Mouse (Mus musculus): ENCODE data around the gene Lrp11. TPM values are rescaled to one million over a fixed set of nuclear protein-coding genes. Genes with fewer than 3 reads are reported as not detected.

The Lrp11 gene
- polyA plus RNA-seq, 1 experiment from 2014 or later, result 6.9 TPM

Other genes with a start within 250 kb of the Lrp11 start
- gene Ulbp1, start 116.2 kb upstream of the Lrp11 start, polyA plus RNA-seq (2016; fragmentation: Nextera tagmentation; extraction: Ambion mirVana), result 0.59 and 1.0 TPM in 2 replicates
- 93.1 and 93.6 TPM in 2 replicates for gene Nup43, start 77.7 kb downstream of the Lrp11 start, polyA plus RNA-seq (2016; fragmentation: Nextera tagmentation; extraction: Ambion mirVana)
- gene Pcmt1, start 91.3 kb downstream of the Lrp11 start, polyA plus RNA-seq (2016; fragmentation: Nextera tagmentation; extraction: Ambion mirVana), result 125 and 134 TPM in 2 replicates
- 7.7 and 8.0 TPM in 2 replicates for gene Lats1, start 91.4 kb downstream of the Lrp11 start, polyA plus RNA-seq (2016; fragmentation: Nextera tagmentation; extraction: Ambion mirVana)
- gene Katna1, start 136.2 kb downstream of the Lrp11 start, polyA plus RNA-seq (2016; fragmentation: Nextera tagmentation; extraction: Ambion mirVana), result 69.1 and 71.3 TPM in 2 replicates
- 50.1 and 53.0 TPM in 2 replicates for gene Ginm1, start 203.0 kb downstream of the Lrp11 start, polyA plus RNA-seq (2016; fragmentation: Nextera tagmentation; extraction: Ambion mirVana)
- gene Ppil4, start 203.1 kb downstream of the Lrp11 start, polyA plus RNA-seq (2016; fragmentation: Nextera tagmentation; extraction: Ambion mirVana), result 43.4 and 44.9 TPM in 2 replicates
- 0.11 TPM in 1 of 2 replicates, not detected in the other for gene Zc3h12d, start 242.7 kb downstream of the Lrp11 start, polyA plus RNA-seq (2016; fragmentation: Nextera tagmentation; extraction: Ambion mirVana)